Mouse (Mus musculus) forebrain, postnatal 0 days (tissue): ENCODE measurements at regions not wholly inside any gene's neighbourhood (a gene's known extent, or its start where the extent isn't known, plus 50 kb on each side); places are given as distances from the start of the nearest gene placed in this dataset.

Source experiments
- ATAC-seq: fragments of 200-750 bp; cut with Nextera tagmentation; 2 replicates; pipeline ENCODE4 v1.8.0; 2017; ENCODE audit warnings: mild to moderate bottlenecking, moderate library complexity
- DNase-seq: peaks from one replicate; pipeline ENCODE4 v3.0.0-alpha.2; 2015
- H3K27ac ChIP-seq: fragments of 300-500 bp; sonication (generic); 2 replicates; pipeline ENCODE4 v1.5.1; 2014; ENCODE audit warnings: low read depth, mild to moderate bottlenecking, antibody characterized with exemption, low read length, moderate library complexity, mixed read lengths
- H3K27me3 ChIP-seq: fragments of 300-500 bp; sonication (generic); 2 replicates; pipeline ENCODE4 v1.6.1; 2014; ENCODE audit warnings: mild to moderate bottlenecking, low read length, mixed read lengths; ENCODE audit not compliant: insufficient read depth
- H3K36me3 ChIP-seq: fragments of 300-500 bp; sonication (generic); 2 replicates; pipeline ENCODE4 v1.6.1; 2014; ENCODE audit warnings: mild to moderate bottlenecking, moderate library complexity; ENCODE audit not compliant: insufficient read depth
- H3K4me1 ChIP-seq: fragments of 300-500 bp; sonication (generic); 2 replicates; pipeline ENCODE4 v1.6.1; 2014; ENCODE audit warnings: antibody characterized with exemption; ENCODE audit not compliant: insufficient read depth
- H3K4me2 ChIP-seq: fragments of 300-500 bp; sonication (generic); 2 replicates; pipeline ENCODE4 v1.6.1; 2014; ENCODE audit warnings: low read depth, mild to moderate bottlenecking, moderate library complexity
- H3K4me3 ChIP-seq: fragments of 300-500 bp; sonication (generic); 2 replicates; pipeline ENCODE4 v1.5.1; 2014; ENCODE audit warnings: low read depth, low read length, mixed read lengths
- H3K9ac ChIP-seq: fragments of 300-500 bp; sonication (generic); 2 replicates; pipeline ENCODE4 v1.6.1; 2014; ENCODE audit warnings: mild to moderate bottlenecking
- H3K9me3 ChIP-seq: fragments of 300-500 bp; sonication (generic); 2 replicates; pipeline ENCODE4 v1.6.1; 2016; ENCODE audit warnings: low read length
- CTCF ChIP-seq: sonication (generic); IDR thresholded peaks from 2 replicates; pipeline ENCODE4 v1.5.1; 2016; ENCODE audit warnings: antibody characterized with exemption, control low read depth, low read depth
- WGBS: fragments of 180-500 bp; shearing (Covaris S2); extraction: QIAGEN DNeasy Blood & Tissue Kit; methylation state at CpG from one replicate; pipeline ENCODE4 v1.1.7; 2014; 5-methylcytosine and 5-hydroxymethylcytosine counted together

DNA sequence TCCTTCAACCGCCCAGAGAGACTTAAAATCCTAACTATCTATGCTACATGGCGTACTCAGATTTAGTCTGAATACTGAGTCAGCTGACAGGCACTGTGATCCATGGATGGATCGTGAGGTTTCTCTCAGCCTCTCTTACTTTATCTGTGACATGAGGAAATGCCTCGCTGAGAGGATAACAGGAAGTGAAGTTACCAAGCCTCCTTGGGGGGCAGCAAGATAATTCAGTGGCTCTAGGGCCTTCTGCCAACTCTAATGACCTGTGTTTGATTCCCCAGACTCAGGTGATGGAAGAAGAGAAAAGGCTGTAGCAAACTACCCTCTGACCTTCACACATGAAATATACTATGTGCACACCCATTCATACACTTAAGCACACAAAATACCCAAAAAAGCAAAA, 486.3 kb downstream of the Rwdd3 start:
- Histone ChIP-seq H3K4me3 (no peak overlapping the region), H3K27me3 (no peaks in the 10 kb centered on the region), H3K9me3 (no peaks in the 10 kb centered on the region), H3K9ac (no peak overlapping the region), H3K4me2 (no peak overlapping the region), H3K4me1 (no peaks in the 10 kb centered on the region), H3K27ac (no peak overlapping the region), H3K36me3 (no peaks in the 10 kb centered on the region)
- WGBS, result 89% methylated on average over 4 of the region's 4 CpGs
- DNase-seq, result no peak
- no peak for TF ChIP-seq CTCF
- ATAC-seq, result no peak

DNA sequence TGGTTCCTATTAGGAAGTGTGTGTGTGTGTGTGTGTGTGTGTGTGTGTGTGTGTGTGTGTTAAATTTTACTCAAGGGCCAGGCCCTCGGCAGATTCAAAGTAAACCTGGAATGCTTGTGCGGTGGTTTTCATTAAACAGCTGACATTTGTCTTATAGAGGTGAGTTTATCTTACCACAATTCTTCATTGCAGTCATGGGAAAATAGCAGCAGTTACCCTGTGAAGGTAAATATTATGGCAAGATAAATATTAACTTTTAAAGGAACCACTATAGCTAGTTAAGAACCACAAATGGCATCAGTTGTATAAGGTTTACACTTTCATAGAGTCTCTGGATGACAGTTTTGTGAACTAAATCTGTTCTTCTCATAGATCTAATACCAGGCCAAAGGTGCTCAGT, 495.6 kb downstream of the Rwdd3 start:
- no peaks in the 10 kb centered on the region for H3K27me3 ChIP-seq
- H3K36me3 ChIP-seq, result no peaks in the 10 kb centered on the region
- no peaks in the 10 kb centered on the region for H3K9me3 ChIP-seq
- ATAC-seq, result no peak
- WGBS, result 95% methylated on average over 2 of the region's 2 CpGs
- DNase-seq, result no peak
- no peak overlapping the region for H3K27ac ChIP-seq
- H3K4me3 ChIP-seq, result no peak overlapping the region
- no peak overlapping the region for H3K4me2 ChIP-seq
- no peak overlapping the region for H3K9ac ChIP-seq
- TF ChIP-seq CTCF, result no peak
- H3K4me1 ChIP-seq, result no peaks in the 10 kb centered on the region

DNA sequence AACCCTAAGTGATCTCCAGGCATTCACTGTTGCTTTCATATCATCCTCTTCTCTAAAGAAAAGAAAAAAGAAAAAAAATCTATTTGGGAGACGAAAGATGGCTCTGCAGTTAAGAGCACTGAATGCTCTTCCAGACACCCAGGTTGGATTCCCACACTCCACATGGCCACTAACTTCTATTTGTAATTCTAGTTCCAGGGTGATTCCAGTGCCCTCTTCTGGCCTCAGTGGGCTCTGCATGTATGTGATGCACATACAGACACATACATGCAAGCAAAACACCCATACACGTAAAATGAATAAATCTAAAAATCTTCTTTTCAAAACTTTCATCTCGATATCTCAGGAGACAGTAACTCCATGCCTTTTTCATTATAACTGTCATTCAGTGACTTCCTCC, 502.8 kb downstream of the Rwdd3 start:
- DNase-seq (no peak), ATAC-seq (no peak)
- 79% methylated on average over 3 of the region's 3 CpGs for WGBS
- no peaks in the 10 kb centered on the region for H3K4me1 ChIP-seq
- peak; percentile 20; the same call in 1 of the 2 replicates for TF ChIP-seq CTCF
- no peak overlapping the region for H3K9ac ChIP-seq
- no peaks in the 10 kb centered on the region for H3K36me3 ChIP-seq
- H3K9me3 ChIP-seq, result 0 out of 2 replicates have a peak, but pooled peaks cover 4% of the 10 kb centered on the region
- H3K4me2 ChIP-seq, result no peak overlapping the region
- no peak overlapping the region for H3K4me3 ChIP-seq
- no peak overlapping the region for H3K27ac ChIP-seq
- H3K27me3 ChIP-seq, result no peaks in the 10 kb centered on the region

DNA sequence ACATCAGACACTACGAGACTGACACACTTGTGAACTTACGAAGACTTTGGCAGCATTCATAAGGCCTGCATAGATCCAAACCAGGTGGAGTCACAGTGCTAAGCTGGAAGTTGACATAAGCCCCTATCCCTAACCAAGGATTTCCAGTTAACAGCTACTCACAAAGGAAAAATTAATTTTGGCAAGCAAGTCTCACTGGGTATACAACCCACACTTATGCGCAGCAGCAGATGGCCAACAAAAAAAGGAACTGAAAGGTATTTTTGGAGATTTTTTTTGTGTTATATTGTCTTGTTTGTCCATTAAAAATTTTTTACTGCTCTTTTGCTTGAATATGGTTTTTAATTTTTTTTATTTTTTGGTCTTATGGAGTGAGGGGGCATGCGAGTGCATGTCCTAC, 509.0 kb downstream of the Rwdd3 start:
- WGBS, result 82% methylated on average over 4 of the region's 4 CpGs
- Histone ChIP-seq H3K27ac (no peak overlapping the region), H3K36me3 (no peaks in the 10 kb centered on the region), H3K4me3 (no peak overlapping the region), H3K4me1 (0 out of 2 replicates have a peak, but pooled peaks cover 3% of the 10 kb centered on the region), H3K27me3 (no peaks in the 10 kb centered on the region), H3K4me2 (no peak overlapping the region), H3K9me3 (no peaks in the 10 kb centered on the region), H3K9ac (no peak overlapping the region)
- no peak for TF ChIP-seq CTCF
- DNase-seq (no peak), ATAC-seq (no peak)

DNA sequence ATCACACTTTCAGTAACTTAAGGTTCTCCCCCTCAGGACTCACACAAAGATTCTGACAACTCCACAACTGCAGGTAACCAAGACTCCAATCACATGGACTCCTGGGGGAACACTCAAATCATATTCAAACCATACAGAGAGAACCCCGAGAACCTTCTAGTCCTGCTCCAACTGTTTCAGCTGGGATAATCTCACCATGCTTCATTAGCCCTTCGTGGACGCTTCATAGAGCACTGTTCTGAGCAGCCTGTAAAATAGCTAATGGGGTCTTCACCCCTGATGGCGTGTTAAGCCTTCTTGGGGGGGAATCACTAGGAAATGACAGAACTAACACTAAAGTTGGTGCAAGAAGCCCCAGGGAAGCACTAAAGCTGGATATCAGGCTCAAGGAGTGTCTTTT, 510.7 kb downstream of the Rwdd3 start:
- Histone ChIP-seq H3K27me3 (no peaks in the 10 kb centered on the region), H3K4me3 (no peak overlapping the region), H3K4me1 (0 out of 2 replicates have a peak, but pooled peaks cover 3% of the 10 kb centered on the region), H3K4me2 (no peak overlapping the region), H3K9ac (no peak overlapping the region), H3K9me3 (no peaks in the 10 kb centered on the region), H3K36me3 (no peaks in the 10 kb centered on the region), H3K27ac (no peak overlapping the region)
- no peak for TF ChIP-seq CTCF
- 57% methylated on average over 4 of the region's 4 CpGs for WGBS
- ATAC-seq, result no peak
- no peak for DNase-seq

DNA sequence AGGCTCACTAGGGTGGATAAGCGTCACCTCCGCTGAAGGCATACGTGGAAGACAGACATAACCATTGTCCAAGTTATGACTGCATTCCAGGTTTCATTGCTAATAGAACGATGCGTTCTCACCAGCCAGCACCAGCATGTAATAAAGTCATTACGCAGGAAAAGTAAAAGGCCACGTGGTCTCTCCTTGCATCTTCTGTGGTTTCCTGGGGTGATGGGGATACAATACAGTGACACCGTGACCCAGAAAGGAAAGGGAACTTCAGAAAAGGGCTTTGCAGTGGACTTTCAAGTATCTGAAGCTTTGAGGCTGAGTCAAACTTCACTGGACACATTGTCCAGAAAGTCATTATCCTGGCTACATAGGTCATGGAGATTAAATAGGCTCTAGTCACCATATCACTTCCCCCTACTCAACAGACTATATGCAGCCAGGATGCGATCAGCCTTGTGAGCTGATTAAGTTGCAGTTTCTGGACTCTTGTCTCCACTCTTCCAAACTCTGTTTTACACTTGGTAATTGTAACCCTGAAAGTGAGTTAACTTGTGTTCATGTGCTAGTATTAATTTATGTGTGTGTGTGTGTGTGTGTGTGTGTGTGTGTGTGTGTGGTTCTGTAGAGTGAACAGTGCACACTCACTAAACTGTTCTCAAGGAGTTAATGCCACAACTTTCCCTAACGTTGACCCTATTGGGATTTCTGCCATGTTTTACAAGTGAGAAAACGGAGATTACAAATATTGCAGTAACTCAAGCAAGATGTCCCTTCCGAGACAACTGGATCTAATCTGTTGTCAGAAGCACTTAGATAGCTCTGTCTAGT, 522.2 kb downstream of the Rwdd3 start:
- H3K9me3 ChIP-seq, result no peaks in the 10 kb centered on the region
- no peaks in the 10 kb centered on the region for H3K27me3 ChIP-seq
- no peaks in the 10 kb centered on the region for H3K36me3 ChIP-seq
- no peak overlapping the region for H3K4me2 ChIP-seq
- ATAC-seq (no peak), DNase-seq (no peak)
- WGBS, result 73% methylated on average over 12 of the region's 12 CpGs
- no peak for TF ChIP-seq CTCF
- H3K9ac ChIP-seq, result no peak overlapping the region
- H3K4me1 ChIP-seq, result no peaks in the 10 kb centered on the region
- no peak overlapping the region for H3K27ac ChIP-seq
- H3K4me3 ChIP-seq, result no peak overlapping the region

DNA sequence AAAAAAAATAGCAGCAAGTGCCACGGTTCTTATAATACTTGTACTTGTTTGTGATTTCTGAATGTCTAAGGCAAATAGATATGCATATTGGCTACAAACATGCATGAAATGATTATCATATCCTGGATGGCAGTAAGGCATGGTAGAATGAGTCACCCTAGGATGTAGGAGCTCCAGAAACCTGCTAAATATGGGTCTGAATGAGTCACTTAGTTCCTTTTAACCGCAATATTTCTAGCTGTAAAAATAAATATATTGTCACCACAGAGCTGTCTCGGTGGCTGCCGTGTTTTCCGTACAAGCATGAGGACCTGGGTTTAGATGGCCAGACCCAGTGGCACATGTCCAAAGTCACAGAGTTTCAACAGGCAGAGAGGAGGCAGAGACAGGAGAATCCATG, 523.1 kb downstream of the Rwdd3 start:
- H3K4me3 ChIP-seq, result no peak overlapping the region
- H3K9me3 ChIP-seq, result no peaks in the 10 kb centered on the region
- no peak overlapping the region for H3K27ac ChIP-seq
- no peak overlapping the region for H3K9ac ChIP-seq
- H3K4me2 ChIP-seq, result no peak overlapping the region
- 82% methylated on average over 5 of the region's 5 CpGs for WGBS
- DNase-seq (no peak), ATAC-seq (no peak)
- no peaks in the 10 kb centered on the region for H3K36me3 ChIP-seq
- TF ChIP-seq CTCF, result no peak
- no peaks in the 10 kb centered on the region for H3K4me1 ChIP-seq
- no peaks in the 10 kb centered on the region for H3K27me3 ChIP-seq
